Mouse (Mus musculus) frontal cortex, adult 2 months (tissue): Measurements from ENCODE around the gene Kctd11. TPM values are rescaled to one million over a fixed set of nuclear protein-coding genes. Genes with fewer than 3 reads are reported as not detected.

ENCODE experiments used
- DNase-seq, 2 experiments: peaks; one replicate each; pipeline ENCODE4 v3.0.0; 2022; ENCODE audit warnings: low spot score in 1 of 2; ENCODE audit errors: extremely low spot score in 1 of 2
- polyA plus RNA-seq: library from polyadenylated mRNA; depleted of rRNA; stranded (reverse); fragments of >200 nt; gene quantifications from 2 replicates; pipeline ENCODE4 v1.2.3, GENCODE M21; 2012

Kctd11 gene
- polyA plus RNA-seq, 1 experiment: 1.8 TPM

DNA sequence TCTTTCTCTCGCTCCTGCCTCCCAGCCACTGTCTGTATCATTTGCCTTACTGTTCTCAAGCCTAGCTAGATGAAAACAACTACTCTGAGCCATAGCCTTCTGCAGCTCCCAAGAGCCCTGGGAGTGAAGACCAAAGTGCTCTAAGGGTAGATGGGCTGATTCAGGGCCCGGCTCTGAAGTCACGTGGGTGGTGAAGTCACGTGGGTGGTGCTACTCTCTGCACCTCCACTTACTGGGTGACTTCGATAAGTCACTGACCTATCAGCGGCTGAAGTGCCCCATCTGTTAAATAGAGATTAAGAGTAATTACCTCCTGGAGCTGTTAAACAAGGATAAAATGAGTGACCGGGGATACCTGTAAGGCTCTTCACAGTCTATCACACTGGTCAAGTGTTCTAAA is 27.2 kb downstream of the Kctd11 start:
- DNase-seq: no peak

DNA sequence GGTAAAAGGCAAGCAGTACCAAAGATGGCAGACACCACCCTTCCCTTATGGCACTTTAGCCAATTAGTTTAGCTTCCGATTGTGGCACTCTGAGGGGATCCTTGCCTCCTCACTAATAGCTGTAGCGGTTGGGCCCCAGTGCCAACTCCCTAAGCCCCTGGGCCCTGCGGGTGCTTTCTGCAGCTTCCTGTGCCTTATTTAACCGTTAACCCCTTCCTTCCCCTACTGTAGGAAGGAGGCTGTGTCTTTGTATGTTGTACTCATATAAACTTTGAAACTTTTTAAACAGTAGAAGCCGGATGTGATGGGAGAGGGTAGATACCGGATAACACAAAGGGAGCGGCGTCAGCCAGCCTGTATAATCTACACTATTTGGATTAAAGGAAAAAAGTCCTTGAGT is 30.5 kb downstream of the Kctd11 start:
- DNase-seq: no peak

GRCm38 (mm10) chr11:69849884-69850283 is 31.3 kb downstream of the Kctd11 start:
- DNase-seq: no peak

DNA sequence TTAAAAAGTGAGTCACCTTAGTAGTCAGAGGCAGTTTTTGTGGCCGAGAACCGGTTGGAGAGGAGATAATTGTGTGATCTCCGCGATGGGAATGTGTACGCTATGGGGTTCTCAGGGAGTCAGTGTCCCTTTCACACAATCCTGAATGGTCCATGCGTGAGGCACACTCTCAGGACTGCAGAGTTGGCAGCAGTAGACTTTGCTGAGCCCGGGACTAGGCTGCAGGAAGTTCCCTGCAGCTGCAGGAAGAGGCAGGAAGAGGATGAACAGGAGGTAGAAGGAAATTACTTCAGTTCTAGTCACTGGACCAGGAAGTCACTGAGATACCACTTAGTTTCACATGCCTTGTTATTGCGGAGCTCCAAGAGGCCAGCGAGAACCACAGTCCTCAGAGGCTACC is 32.1 kb downstream of the Kctd11 start:
- DNase-seq: no peak

GRCm38 (mm10) chr11:69848021-69848420 is 33.2 kb downstream of the Kctd11 start:
- no peak for DNase-seq

DNA sequence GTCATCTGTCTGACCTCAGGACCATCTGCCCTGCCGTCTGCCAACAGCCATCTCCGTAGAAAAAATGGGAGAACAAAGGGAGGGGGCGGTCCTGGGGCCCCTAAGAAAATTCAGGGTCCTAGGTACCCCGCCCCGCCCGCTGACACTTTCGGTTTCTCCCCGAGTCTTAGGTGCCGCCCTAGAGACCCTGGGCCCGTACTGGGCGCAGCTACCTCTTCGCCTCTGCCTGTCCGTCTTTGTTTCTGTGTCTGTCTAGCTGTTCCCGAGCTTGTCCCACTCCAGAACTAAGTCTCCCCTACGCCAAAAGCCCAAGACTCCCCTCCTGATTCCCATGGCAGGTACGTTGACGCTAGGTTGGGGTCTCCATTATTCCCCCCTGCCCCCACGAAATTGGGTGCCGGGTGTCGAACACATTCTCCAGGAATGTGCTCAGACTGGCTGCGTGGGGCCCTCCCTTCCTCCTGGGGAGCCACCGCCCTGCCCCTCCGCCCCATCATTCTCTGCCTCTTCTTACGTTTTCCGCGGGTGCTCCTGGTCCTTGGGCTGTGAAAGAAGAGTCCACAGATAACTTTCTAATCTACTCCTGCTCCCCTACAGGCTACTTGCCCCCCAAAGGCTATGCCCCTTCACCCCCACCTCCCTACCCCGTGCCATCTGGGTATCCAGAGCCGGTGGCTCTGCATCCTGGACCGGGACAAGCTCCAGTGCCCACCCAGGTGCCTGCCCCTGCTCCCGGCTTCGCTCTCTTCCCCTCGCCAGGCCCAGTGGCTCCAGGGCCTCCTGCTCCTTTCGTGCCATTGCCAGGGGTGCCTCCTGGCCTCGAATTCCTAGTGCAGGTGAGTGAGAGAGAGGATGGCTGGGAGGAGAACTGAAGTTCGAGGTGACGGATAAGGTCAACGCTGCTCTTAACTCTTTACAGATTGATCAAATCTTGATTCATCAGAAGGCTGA is 34.2 kb downstream of the Kctd11 start:
- DNase-seq: no peak

- peak; percentile 71 to 82 for DNase-seq
These were observed 35.0 kb downstream of the Kctd11 start, which contains the start of gene Plscr3 for GRCm38 (mm10) chr11:69846198-69846680. Gene Plscr3, plus strand, starts transcription at chr11:69846376.

DNA sequence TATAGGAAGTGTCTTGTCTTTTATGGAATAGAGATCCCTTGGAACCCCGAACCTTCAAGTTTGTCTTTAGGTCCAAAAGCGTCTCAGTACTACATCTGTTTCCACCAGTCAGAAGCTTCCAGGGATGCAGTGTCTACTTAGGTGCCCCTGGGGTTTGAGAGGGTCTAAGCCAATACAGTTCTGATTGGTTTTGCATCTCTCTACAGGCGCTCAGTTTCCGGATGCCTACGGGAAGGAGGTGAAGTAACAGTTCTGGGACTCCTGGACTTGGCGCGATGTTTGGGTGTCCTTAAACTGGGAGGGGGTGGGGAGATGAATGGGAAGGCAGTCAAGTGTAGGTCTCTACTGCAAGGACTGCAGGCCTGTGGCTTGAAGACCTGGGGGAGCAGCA is 42.5 kb downstream of the Kctd11 start:
- DNase-seq: peak in 1 of 2 experiments; percentile 37

- DNase-seq: peak; percentile 98 to 99
These were observed 43.1 kb downstream of the Kctd11 start, which contains the start of gene Tmem256 for GRCm38 (mm10) chr11:69837952-69838713. Gene Tmem256, plus strand, starts transcription at chr11:69838514.

DNA sequence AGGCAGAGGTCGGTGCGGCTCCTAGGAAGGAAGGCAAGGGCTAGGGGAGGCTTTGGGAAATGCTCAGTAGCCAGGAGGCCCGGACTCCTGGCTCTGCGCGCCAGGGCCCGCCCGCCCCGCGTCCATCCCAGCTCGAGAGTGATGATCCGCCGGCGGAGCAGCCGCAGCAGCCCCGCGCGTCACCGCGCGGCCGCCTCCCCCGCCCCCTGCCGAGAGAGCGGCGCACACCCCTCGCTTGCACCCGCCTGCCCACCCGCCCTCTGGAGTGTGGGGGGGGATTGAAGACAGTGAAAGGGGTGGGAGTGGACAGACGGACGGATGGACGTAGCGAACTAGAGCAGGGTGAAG is 43.6 kb downstream of the Kctd11 start, which contains the start of gene Nlgn2:
Gene Nlgn2 (minus strand): TSS at position 181 of the 348 bp plus-strand sequence.
- DNase-seq: no peak

DNA sequence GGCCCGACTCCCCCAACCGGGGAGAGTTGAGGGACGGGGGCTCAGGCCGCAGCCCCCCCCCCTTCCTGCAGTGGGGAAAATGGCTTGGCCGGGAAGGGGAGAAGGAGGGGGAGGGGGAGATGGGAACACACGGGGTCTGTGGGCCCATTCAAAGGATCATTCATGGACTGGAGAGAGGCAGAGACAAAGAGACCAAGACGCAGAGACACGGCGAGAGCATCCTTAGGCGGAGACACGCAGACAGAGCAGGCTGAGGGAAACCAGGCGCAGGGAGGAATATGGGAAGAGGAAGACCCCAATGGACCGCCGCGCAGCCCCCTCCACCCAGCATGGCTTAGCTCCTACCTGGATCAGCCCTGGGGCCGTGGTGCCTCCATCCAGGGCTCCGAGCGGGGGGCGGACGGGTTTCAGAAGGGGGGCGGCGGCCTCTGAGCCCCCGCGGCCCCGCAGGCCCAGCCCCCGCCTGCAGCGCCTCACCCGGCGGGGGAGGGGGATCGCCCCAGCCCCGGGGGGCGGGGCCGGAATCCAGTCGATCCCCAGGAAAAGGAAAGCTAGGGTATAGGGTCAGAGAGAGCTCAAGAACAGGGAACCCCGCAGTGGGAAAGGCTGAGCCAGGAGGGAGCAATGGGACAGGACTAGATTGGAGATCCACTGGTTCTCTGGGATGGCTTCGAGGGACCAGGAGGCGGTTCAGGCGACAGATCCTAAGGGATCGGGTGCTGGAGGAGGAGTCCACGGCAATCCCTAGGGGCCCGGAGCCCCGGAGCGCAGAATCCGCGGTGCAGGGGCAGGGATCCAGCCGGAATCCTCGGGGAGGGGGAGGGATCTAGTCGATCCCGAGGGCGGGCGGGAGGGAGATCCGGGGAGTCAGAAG is 44.3 kb downstream of the Kctd11 start:
- DNase-seq: peak in 1 of 2 experiments; percentile 41

DNA sequence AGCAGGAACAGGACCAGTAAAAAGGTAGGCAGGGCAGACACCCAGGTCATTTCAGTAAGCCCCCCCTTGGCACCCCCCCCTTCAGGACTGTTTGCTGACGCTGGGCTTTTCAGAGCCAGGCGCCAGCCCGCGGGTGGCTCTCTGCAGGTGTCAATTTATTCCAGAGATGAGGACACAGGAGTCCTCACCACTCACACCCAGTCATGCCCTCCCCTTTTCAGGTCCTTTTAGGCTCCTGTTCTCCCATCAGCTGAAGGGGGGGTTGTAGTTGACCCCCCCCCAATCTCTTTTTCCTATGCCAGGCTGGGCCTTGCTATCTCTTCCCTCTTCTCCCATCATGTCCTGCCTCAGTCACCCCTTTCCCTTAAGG is 45.3 kb downstream of the Kctd11 start:
- DNase-seq: no peak

- no peak for DNase-seq
These were observed 45.8 kb downstream of the Kctd11 start for GRCm38 (mm10) chr11:69835326-69835965.

DNA sequence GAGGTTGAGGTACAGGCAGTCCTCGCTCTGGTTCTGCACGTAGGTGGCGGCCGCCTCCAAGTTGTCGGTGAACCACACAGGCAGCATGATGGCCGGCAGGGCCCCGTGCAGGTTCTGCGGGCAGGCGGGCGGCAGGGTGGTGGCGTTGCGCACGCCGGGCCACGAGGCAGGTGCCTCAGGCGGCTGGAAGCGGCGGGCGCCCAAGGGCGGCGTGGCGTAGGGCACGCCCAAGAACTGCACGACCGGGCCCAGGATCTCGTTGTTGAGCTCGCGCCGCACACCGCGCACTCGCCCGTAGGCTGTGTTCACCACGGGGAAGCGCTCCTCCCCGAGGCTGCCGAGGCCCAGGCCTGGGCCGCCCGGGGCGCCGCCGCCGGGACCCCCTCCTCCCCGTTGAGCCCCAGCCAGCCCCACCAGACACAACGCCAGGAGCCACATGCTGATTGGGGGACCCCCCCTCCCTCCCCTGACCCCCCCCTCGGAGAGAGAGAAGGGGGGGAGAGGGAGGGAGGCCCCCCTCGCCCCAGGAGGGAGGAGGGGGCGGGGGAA is 47.1 kb downstream of the Kctd11 start:
- DNase-seq: no peak

- no peak for DNase-seq
These were observed 47.7 kb downstream of the Kctd11 start for GRCm38 (mm10) chr11:69833554-69833953.

DNA sequence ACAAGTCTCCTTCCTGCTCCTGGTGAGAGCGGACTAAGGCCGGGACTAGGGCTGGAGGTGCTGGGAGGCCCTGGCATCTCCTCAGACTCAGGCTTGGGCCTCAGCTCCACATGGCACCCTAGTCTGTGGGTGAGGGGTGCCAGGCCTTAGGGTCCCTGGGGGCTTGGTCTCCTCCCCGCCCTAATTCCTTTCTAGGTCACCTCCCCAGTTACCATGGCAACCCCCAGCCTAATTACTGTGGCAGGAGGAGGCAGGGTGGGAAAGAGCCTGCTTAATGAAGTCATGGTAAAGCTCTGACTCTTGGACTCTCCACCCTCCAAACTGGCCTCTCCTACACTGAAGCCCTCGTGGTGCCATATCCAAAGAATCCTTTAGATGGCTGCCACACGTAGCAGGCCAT is 52.4 kb downstream of the Kctd11 start:
- no peak for DNase-seq
